Mouse (Mus musculus): ENCODE measurements around the gene Ano4. TPM values are rescaled to one million over a fixed set of nuclear protein-coding genes. Genes with fewer than 3 reads are reported as not detected.
A peak's percentile ranks its signal among the peaks of the same experiment; 100 is the strongest.
"Not testable (repeated sequence)": the region's sequence is repeated elsewhere in the genome, so short reads cannot be mapped to it uniquely, and the experiment has no call there.

The Ano4 gene
- polyA plus RNA-seq, 1 experiment from 2014 or later, result 4.5 TPM

DNA sequence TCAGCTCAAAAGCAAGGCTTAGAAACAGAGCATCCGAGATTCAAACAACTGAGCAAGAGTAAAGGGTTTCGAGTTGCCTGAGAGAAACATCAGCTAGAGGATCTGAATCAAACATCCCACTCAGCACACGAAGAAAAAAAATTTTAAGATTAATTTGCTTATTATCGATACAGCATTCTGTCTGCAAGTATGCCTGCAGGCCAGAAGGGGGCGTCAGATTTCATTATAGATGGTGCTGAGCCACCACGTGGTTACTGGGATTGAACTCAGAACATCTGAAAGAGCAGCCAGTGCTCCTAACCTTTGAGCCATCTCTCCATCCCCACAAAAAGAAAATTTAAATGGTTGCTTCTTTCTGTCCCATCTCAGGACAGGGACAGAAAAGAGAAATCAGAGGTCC lies 223.2 kb downstream of the Ano4 start:
- Histone ChIP-seq H3K36me3 (no peaks in the 10 kb centered on the region), H3K4me2 (no peak overlapping the region), H3K9me3 (no peaks in the 10 kb centered on the region), H3K9ac (no peak overlapping the region), H3K27ac (replicated peaks) (no peak overlapping the region), H3K4me1 (no peaks in the 10 kb centered on the region), H3K27me3 (replicated peaks) (no peaks in the 10 kb centered on the region), H3K4me3 (no peak overlapping the region)
- 57% methylated on average over 6 of the region's 6 CpGs for WGBS
- ATAC-seq (ENCODE audit: extremely low read depth, insufficient number of reproducible peaks, low FRiP score, low TSS enrichment), result no peak

DNA sequence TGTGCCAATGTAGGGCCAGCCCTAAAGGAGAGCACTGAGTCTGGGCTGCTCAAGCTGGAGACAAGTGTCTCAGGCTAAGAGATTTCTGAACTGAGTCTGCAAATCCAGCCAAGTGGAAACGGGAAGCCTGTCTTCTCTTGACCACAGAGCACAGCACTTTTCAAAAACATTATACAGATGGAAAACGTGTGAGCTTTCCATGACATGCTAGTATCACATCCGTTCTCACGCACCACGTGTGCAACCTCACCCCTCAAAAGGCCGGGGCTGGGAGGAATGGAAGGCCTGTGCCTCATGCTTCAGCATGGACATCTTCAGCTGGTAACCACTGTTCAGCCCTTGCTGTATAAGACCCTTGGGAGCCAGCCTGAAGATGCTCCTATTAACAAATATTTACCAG lies 230.2 kb downstream of the Ano4 start:
- no peak for ATAC-seq (ENCODE audit: extremely low read depth, insufficient number of reproducible peaks, low FRiP score, low TSS enrichment)
- no peak overlapping the region for H3K27ac ChIP-seq (replicated peaks)
- H3K4me2 ChIP-seq, result no peak overlapping the region
- H3K4me3 ChIP-seq, result no peak overlapping the region
- H3K9ac ChIP-seq, result no peak overlapping the region
- 70% methylated on average over 6 of the region's 6 CpGs for WGBS
- no peaks in the 10 kb centered on the region for H3K9me3 ChIP-seq
- no peaks in the 10 kb centered on the region for H3K4me1 ChIP-seq
- no peaks in the 10 kb centered on the region for H3K36me3 ChIP-seq
- H3K27me3 ChIP-seq (replicated peaks), result no peaks in the 10 kb centered on the region

DNA sequence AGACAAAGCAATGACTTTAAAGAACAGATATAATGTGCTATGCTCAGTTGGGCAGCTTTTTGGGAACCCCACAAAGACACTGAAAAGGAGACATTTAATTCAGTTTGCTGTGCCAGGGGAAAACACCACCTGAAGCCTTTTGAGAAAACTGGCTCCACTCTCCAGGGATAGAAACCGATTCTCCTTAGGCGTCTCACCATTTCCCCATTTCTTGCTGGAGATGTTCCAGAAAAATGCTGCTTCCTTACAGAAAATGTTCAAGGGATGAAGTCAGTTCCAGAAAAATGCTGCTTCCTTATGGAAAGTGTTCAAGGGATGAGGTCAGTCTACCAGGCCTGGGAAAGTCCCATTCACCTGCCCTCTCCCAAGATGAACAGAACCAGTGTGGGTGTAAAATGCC lies 233.1 kb downstream of the Ano4 start:
- Histone ChIP-seq H3K9ac (no peak overlapping the region), H3K27ac (replicated peaks) (no peak overlapping the region), H3K4me3 (no peak overlapping the region), H3K4me2 (no peak overlapping the region), H3K9me3 (no peaks in the 10 kb centered on the region), H3K4me1 (no peaks in the 10 kb centered on the region), H3K36me3 (no peaks in the 10 kb centered on the region), H3K27me3 (replicated peaks) (no peaks in the 10 kb centered on the region)
- 64% methylated on average over 2 of the region's 2 CpGs for WGBS
- ATAC-seq (ENCODE audit: extremely low read depth, insufficient number of reproducible peaks, low FRiP score, low TSS enrichment), result no peak

DNA sequence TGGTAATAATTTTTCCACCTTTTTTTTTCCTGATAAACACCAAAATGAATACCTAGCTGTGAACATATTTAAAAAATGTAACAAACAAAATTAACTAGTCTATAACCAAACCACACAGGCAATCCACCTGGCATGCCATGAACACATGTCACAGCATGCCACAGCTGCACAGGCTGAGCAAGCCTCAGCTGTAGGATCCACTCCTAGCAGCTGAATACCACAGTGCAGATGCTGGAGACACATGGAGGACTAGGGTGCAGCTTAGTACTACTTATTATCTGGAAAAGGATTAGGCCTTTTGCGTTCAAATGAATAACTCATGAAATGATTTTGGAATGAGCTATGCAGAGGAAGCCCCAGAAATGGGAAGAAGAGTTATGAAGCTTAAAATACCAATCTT lies 233.6 kb downstream of the Ano4 start:
- Histone ChIP-seq H3K4me1 (no peaks in the 10 kb centered on the region), H3K9me3 (no peaks in the 10 kb centered on the region), H3K4me2 (no peak overlapping the region), H3K36me3 (no peaks in the 10 kb centered on the region), H3K4me3 (no peak overlapping the region), H3K9ac (no peak overlapping the region), H3K27ac (replicated peaks) (no peak overlapping the region), H3K27me3 (replicated peaks) (no peaks in the 10 kb centered on the region)
- WGBS, result 70% methylated on average over 1 of the region's 1 CpGs
- no peak for ATAC-seq (ENCODE audit: extremely low read depth, insufficient number of reproducible peaks, low FRiP score, low TSS enrichment)

DNA sequence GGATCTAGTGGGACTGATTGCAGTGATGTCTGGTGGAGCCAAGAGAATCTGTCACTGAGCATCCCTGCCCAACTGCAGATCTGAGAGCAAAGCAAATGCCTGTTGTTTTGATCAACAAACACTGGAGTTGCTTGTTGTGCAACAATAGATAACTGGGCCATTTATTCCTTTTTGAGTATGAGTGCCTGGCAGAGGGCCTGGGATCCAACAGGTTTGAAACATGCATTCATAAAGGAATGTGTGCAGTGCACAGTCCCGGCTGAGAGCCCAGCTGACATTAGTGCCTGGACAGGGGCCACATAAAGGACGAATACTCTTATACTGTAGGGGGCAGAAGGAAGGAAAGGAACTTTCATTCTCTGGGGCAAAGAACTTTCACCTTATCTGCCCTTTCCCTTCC lies 241.0 kb downstream of the Ano4 start:
- ATAC-seq (ENCODE audit: extremely low read depth, insufficient number of reproducible peaks, low FRiP score, low TSS enrichment), result no peak
- 49% methylated on average over 2 of the region's 2 CpGs for WGBS

DNA sequence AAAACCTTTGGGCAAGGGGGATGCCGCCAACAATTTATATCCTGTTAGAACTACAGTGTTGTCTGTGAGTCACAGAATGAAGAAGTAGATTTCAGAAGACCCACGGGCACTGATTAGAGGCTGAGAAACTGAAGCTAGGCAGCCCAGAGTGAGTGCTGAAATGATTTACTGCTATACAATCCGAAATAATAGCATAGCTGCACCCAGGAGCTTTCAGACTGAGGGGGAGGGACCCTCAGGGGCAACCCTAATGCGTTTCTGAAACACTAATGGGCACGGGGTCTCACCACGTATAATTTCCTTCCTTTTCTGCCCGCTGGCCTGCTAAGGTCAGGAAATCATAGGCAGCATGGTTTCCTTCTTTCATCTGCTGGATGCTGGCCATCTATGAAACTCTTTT lies 242.5 kb downstream of the Ano4 start:
- H3K9ac ChIP-seq, result no peak overlapping the region
- H3K4me3 ChIP-seq, result no peak overlapping the region
- no peak for ATAC-seq (ENCODE audit: extremely low read depth, insufficient number of reproducible peaks, low FRiP score, low TSS enrichment)
- H3K27ac ChIP-seq (replicated peaks), result no peak overlapping the region
- no peaks in the 10 kb centered on the region for H3K27me3 ChIP-seq (replicated peaks)
- no peaks in the 10 kb centered on the region for H3K4me1 ChIP-seq
- 63% methylated on average over 7 of the region's 7 CpGs for WGBS
- H3K36me3 ChIP-seq, result no peaks in the 10 kb centered on the region
- no peaks in the 10 kb centered on the region for H3K9me3 ChIP-seq
- H3K4me2 ChIP-seq, result no peak overlapping the region

More for the DNA sequence above, 241.0 kb downstream of the Ano4 start:
- no peak overlapping the region for H3K27ac ChIP-seq (replicated peaks)
- no peak overlapping the region for H3K4me2 ChIP-seq
- H3K4me1 ChIP-seq, result no peaks in the 10 kb centered on the region
- H3K27me3 ChIP-seq (replicated peaks), result no peaks in the 10 kb centered on the region
- H3K9ac ChIP-seq, result no peak overlapping the region
- no peak overlapping the region for H3K4me3 ChIP-seq
- no peaks in the 10 kb centered on the region for H3K9me3 ChIP-seq
- no peaks in the 10 kb centered on the region for H3K36me3 ChIP-seq

DNA sequence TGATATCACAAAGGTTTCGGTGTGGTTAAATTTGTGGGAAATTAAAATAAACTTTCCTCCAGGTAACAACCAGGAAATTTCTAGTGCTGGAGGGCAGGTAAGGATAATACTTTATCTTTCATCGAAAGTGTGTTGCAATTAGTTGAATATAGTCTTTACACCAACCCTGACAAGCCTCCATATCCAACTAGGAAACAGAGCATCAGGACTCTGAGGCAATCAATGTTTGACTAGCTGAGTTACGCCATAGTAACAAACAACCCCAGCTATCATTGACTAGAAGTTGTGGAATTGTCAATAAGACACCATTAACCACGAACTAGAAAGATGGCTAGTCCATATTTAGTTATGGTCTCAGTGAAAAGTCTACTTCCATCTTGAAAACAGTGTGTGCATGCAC lies 246.4 kb downstream of the Ano4 start:
- no peak for ATAC-seq (ENCODE audit: extremely low read depth, insufficient number of reproducible peaks, low FRiP score, low TSS enrichment)
- Histone ChIP-seq H3K27me3 (replicated peaks) (no peaks in the 10 kb centered on the region), H3K9ac (no peak overlapping the region), H3K4me1 (no peaks in the 10 kb centered on the region), H3K9me3 (no peaks in the 10 kb centered on the region), H3K4me2 (no peak overlapping the region), H3K36me3 (no peaks in the 10 kb centered on the region), H3K4me3 (no peak overlapping the region), H3K27ac (replicated peaks) (no peak overlapping the region)
- 75% methylated on average over 4 of the region's 4 CpGs for WGBS

DNA sequence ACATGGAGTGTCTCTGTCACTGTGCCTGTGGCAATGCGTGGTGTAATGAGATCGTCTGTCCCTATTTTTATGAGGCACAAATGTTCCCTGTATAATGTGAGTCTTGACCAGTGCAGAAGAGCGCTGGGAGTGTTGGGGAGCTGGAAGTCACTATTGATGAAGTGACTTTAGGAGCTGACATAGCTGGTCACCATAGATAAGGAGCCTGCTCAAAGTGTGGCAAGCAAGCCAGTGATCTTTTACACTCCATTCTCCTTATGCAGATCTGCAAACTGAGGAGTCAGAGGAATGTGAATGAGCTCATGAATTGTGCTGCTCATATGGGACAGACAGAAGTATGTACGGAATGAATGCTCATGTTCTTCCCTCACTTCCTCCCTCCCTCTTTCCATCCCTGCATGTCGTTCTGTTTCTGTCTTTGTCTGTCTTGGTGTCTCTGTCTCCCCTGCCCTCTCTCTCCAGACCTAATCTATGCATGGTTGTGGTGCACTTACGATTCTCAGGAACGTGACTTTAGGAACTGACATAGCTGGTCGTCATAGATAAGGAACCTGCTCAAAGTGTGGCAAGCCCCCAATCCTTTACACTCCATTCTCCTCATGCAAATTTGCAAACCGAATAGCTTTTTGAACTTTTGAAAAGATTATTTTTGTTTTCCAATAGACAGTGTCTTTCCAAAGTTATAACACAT lies 252.1 kb downstream of the Ano4 start:
- H3K4me3 ChIP-seq, result no peak overlapping the region
- H3K36me3 ChIP-seq, result no peaks in the 10 kb centered on the region
- 40% methylated on average over 9 of the region's 9 CpGs for WGBS
- H3K27ac ChIP-seq (replicated peaks), result no peak overlapping the region; the same call in 1 of the 2 replicates
- peak overlapping the region; percentile 37 for H3K4me2 ChIP-seq
- peaks cover 9% of the 10 kb centered on the region for H3K4me1 ChIP-seq
- H3K27me3 ChIP-seq (replicated peaks), result no peaks in the 10 kb centered on the region
- no peaks in the 10 kb centered on the region for H3K9me3 ChIP-seq
- peak; percentile 67; the same call in 1 of the 2 replicates for ATAC-seq (ENCODE audit: extremely low read depth, insufficient number of reproducible peaks, low FRiP score, low TSS enrichment)
- no peak overlapping the region for H3K9ac ChIP-seq

DNA sequence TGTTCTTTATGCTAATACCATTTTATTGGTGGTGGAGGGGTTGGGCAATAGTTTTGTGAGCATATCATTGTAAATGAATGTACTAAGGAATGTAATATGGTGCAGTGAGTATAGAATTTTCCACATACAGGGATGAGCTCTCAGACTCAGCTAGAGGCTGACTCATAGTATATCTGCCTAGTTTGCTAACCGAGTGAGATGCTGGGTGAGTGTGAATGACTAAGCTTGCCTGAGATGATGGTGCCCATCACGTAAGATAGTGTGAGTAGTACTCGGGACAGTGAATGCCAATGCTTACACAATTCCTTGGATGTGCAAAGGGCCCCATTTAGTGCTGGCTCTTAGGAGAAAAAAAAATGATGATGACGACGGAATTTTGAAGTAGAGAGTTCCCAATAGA lies 267.1 kb downstream of the Ano4 start:
- 81% methylated on average over 5 of the region's 5 CpGs for WGBS
- no peak overlapping the region for H3K4me2 ChIP-seq
- no peaks in the 10 kb centered on the region for H3K9me3 ChIP-seq

DNA sequence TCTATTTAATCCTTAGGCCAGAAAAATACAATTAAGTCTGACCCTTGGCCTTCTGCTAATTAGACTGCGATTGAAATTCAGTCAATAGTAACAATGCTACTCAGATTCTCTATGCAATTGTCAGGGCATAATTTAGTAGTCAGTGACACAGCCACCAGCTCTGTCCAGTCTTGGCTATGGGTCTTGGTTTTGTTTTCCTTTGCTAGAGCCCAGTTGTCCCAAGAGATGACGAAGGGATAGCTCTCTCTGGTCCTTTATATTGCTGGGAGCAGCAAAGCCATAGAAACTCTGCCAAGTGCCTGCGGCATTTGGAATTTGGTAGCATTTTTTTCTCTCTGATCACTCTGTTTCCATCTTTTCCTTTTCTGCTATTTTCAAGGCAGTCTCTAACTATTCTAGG lies 288.7 kb downstream of the Ano4 start:
- no peak overlapping the region for H3K9ac ChIP-seq
- no peak overlapping the region for H3K27ac ChIP-seq (replicated peaks)
- H3K4me1 ChIP-seq, result no peaks in the 10 kb centered on the region
- no peaks in the 10 kb centered on the region for H3K36me3 ChIP-seq
- ATAC-seq (ENCODE audit: extremely low read depth, insufficient number of reproducible peaks, low FRiP score, low TSS enrichment), result no peak
- 79% methylated on average over 3 of the region's 3 CpGs for WGBS
- peaks cover 4% of the 10 kb centered on the region; the same call in 1 of the 2 replicates for H3K9me3 ChIP-seq
- no peak overlapping the region for H3K4me3 ChIP-seq
- H3K27me3 ChIP-seq (replicated peaks), result no peaks in the 10 kb centered on the region
- H3K4me2 ChIP-seq, result no peak overlapping the region

More for the DNA sequence above, 267.1 kb downstream of the Ano4 start:
- Histone ChIP-seq H3K27ac (replicated peaks) (no peak overlapping the region), H3K36me3 (no peaks in the 10 kb centered on the region), H3K9ac (no peak overlapping the region), H3K27me3 (replicated peaks) (no peaks in the 10 kb centered on the region), H3K4me1 (no peaks in the 10 kb centered on the region), H3K4me3 (no peak overlapping the region)
- ATAC-seq (ENCODE audit: extremely low read depth, insufficient number of reproducible peaks, low FRiP score, low TSS enrichment), result no peak

DNA sequence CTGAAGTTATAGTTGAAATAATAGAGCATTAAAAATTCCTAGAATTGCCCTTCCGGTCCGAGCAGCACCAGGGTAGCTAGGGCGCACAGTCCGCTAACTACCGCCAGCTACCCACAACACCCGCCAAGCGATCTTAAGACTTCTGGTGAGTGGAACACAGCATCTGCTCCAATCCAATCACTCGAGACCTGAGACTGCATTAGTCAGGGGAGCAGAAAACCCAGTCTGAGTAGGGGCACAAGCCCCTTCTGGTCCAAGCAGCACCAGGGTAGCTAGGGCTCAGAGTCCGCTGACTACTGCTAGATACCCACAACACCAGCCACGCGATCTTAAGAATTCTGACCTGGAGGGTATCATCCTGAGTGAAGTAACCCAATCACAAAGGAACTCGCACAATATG lies 299.6 kb downstream of the Ano4 start:
- not testable (repeated sequence) for H3K9me3 ChIP-seq; H3K27ac ChIP-seq (replicated peaks); H3K27me3 ChIP-seq (replicated peaks); H3K9ac ChIP-seq; H3K4me2 ChIP-seq; ATAC-seq (ENCODE audit: extremely low read depth, insufficient number of reproducible peaks, low FRiP score, low TSS enrichment); H3K4me1 ChIP-seq; H3K4me3 ChIP-seq; H3K36me3 ChIP-seq
- 88% methylated on average over 12 of the region's 12 CpGs for WGBS

DNA sequence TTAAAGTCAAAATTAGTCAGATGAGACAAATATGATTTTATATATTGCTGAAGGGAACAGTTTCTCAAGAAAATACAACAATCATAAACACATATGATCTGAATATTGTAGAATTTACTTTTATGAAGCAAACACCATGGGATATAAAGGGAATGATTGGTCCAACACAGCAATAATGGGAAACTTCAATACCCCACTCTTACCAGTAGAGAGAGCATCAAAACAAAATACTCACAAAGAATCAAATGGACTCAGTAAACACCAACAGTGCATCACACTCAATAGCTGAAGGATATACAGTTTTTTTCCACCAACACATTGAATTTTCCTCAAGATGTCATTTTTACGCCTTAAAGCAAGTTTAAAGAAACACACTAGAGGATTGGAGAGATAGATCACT lies 300.4 kb downstream of the Ano4 start:
- WGBS, result 76% methylated on average over 1 of the region's 1 CpGs
- Histone ChIP-seq H3K4me1 (no peaks in the 10 kb centered on the region), H3K9me3 (no peaks in the 10 kb centered on the region), H3K4me2 (no peak overlapping the region), H3K36me3 (no peaks in the 10 kb centered on the region), H3K4me3 (no peak overlapping the region), H3K9ac (no peak overlapping the region), H3K27me3 (replicated peaks) (no peaks in the 10 kb centered on the region), H3K27ac (replicated peaks) (no peak overlapping the region)
- ATAC-seq (ENCODE audit: extremely low read depth, insufficient number of reproducible peaks, low FRiP score, low TSS enrichment), result no peak

Data from heart, embryonic 13.5 days (tissue).